Mouse (Mus musculus): ENCODE data around the gene Akirin2.

Gene Akirin2

DNA sequence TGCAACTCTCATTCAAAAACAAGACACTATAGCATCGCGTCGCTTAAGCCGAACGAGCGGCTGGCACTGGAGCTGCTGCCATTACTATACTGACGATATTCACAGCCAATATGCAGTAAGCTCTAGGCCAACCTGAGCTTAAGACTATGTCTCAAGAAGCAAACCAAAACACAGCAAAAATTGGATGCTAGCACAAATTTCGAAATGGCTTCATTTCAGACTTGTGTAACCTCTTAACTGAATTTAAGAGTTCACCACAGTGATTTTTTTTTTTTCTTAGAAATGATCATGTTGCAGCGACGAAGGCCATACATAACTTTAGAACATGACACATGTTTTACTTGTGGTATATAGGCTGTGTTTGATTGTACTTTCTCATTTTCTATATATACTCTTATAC is 55.9 kb downstream of the Akirin2 start:
- Histone ChIP-seq H3K36me3 (ENCODE audit: insufficient read depth, low read length) (peaks cover 79% of the 10 kb centered on the region), H3K4me3 (replicated peaks; ENCODE audit: low read length) (no peak overlapping the region), H3K9me3 (ENCODE audit: low read length) (no peaks in the 10 kb centered on the region), H3K27me3 (ENCODE audit: insufficient read depth, low read length) (no peaks in the 10 kb centered on the region), H3K4me1 (replicated peaks; ENCODE audit: low read depth, low read length) (no peaks in the 10 kb centered on the region)
- no peak for TF ChIP-seq CTCF (conservative IDR thresholded peaks at IDR 0.05; ENCODE audit: low read length)
- TF ChIP-seq POU5F1 (IDR thresholded peaks at IDR 0.05; ENCODE audit: borderline replicate concordance, low read length): no peak
- TF ChIP-seq NANOG (IDR thresholded peaks at IDR 0.05; ENCODE audit: borderline replicate concordance, low read length): no peak

DNA sequence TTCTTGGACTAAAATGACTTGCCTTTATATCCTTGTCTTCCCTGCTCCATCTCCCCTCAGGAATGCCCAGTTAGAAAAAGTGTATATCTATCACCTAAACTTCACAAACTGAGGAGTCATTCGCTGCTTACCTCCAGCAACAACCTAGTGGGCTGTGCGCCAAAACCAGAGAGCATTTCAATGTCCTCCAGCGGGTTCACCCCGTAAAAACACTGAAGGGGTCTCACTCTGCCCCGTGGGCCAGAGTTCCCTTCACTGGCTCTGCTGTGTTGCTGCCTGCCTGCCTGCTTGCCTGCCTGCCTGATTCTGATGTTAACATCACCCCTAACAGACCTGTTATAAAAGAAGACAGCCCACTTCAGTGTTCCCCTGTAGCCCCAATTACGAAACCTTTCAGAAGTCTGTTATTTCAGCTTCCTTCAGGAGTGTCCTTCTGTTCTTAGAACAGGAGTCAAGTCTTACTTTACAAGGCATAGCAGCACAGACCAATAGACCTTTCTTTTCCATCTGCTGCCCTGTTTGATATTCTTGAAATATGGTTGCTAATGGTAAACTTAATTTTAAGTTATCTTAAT is 62.9 kb downstream of the Akirin2 start:
- H3K36me3 ChIP-seq (ENCODE audit: insufficient read depth, low read length): peaks cover 39% of the 10 kb centered on the region
- H3K4me1 ChIP-seq (replicated peaks; ENCODE audit: low read depth, low read length): peaks cover 34% of the 10 kb centered on the region
- H3K9me3 ChIP-seq (ENCODE audit: low read length): no peaks in the 10 kb centered on the region
- TF ChIP-seq CTCF (conservative IDR thresholded peaks at IDR 0.05; ENCODE audit: low read length): no peak
- TF ChIP-seq NANOG (IDR thresholded peaks at IDR 0.05; ENCODE audit: borderline replicate concordance, low read length): no peak
- no peak for TF ChIP-seq POU5F1 (IDR thresholded peaks at IDR 0.05; ENCODE audit: borderline replicate concordance, low read length)
- no peaks in the 10 kb centered on the region for H3K27me3 ChIP-seq (ENCODE audit: insufficient read depth, low read length)
- peak overlapping the region; percentile 95 for H3K4me3 ChIP-seq (replicated peaks; ENCODE audit: low read length)

DNA sequence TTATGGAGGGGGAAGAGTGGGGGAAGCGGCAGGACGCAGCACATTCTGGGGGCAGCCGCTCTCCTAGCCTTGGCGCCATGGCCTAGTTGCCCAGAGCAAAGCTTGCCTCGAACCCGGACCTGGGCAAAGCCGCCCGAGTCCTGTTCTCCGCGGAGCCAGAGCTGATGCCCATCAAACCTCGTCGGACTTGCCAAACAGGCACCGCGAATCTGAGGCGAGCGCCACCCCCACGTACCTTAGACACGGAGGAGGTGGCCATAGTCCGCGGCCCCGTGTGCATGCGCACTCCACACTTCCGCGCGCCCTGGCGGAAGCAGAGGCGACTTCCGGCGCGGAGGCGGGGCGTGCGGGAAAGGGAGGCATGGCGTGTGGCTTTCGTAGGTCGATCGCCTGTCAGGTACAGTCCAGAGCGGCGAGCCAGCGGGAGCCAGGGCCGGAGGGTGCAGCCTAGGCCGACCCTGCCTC is 63.9 kb downstream of the Akirin2 start, which contains the start of the genes Orc3 and Rars2:
TSS of gene Orc3 (minus strand) at position 315 of the 465 bp plus-strand sequence.
TSS of gene Rars2 (plus strand) at position 328 of the 465 bp plus-strand sequence.
- no peaks in the 10 kb centered on the region for H3K9me3 ChIP-seq (ENCODE audit: low read length)
- H3K4me3 ChIP-seq (replicated peaks; ENCODE audit: low read length): peak within 1 kb of the TSS; percentile 95
- H3K36me3 ChIP-seq (ENCODE audit: insufficient read depth, low read length): peaks cover 34% of the 10 kb centered on the region
- H3K27me3 ChIP-seq (ENCODE audit: insufficient read depth, low read length): no peaks in the 10 kb centered on the region
- H3K4me1 ChIP-seq (replicated peaks; ENCODE audit: low read depth, low read length): peaks cover 34% of the 10 kb centered on the region
- TF ChIP-seq POU5F1 (IDR thresholded peaks at IDR 0.05; ENCODE audit: borderline replicate concordance, low read length) (no peak), CTCF (conservative IDR thresholded peaks at IDR 0.05; ENCODE audit: low read length) (no peak), NANOG (IDR thresholded peaks at IDR 0.05; ENCODE audit: borderline replicate concordance, low read length) (no peak)

DNA sequence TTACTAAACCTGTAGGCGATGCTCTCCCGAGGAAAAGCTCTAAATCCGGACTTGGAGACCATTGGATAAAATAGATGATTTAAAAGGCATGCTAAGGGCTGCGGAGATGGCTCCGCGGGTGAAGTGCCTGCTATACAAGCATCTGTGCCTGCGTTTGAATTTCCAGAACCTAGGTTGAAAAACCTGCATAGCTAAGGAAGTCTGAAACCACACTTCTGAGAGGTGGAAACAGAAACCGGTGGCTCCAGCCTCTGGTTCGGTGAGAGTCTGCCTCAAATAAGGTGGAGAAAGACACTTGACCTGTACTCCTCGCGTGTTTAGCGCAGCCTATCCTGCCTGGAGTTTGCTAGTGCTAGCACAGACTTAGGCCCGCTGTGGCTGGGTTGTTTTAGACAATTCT is 64.6 kb downstream of the Akirin2 start:
- Histone ChIP-seq H3K4me3 (replicated peaks; ENCODE audit: low read length) (peak overlapping the region; percentile 95), H3K36me3 (ENCODE audit: insufficient read depth, low read length) (peaks cover 34% of the 10 kb centered on the region), H3K9me3 (ENCODE audit: low read length) (no peaks in the 10 kb centered on the region), H3K4me1 (replicated peaks; ENCODE audit: low read depth, low read length) (peaks cover 34% of the 10 kb centered on the region), H3K27me3 (ENCODE audit: insufficient read depth, low read length) (no peaks in the 10 kb centered on the region)
- TF ChIP-seq NANOG (IDR thresholded peaks at IDR 0.05; ENCODE audit: borderline replicate concordance, low read length) (no peak), POU5F1 (IDR thresholded peaks at IDR 0.05; ENCODE audit: borderline replicate concordance, low read length) (no peak), CTCF (conservative IDR thresholded peaks at IDR 0.05; ENCODE audit: low read length) (no peak)

DNA sequence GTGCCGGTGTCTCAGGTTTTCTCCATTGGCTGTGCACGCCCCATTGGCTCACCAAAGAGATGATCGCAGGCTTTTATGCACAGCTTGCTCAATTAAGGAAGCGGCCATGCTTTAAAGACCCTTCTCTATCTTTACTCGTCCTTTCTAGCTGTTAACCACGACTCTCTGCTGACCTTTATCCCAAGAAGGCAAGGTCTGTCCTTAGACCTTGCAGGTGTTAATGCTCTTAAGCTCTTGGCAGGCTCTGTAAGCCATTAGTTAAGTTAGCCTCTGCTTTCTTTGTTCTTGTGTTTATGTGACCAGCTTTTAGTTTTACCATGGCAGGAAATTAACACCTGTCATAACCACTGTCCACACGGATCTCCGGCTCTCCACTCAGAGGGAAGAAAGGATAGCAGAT is 65.4 kb downstream of the Akirin2 start:
- no peaks in the 10 kb centered on the region for H3K9me3 ChIP-seq (ENCODE audit: low read length)
- peaks cover 34% of the 10 kb centered on the region for H3K4me1 ChIP-seq (replicated peaks; ENCODE audit: low read depth, low read length)
- H3K27me3 ChIP-seq (ENCODE audit: insufficient read depth, low read length): no peaks in the 10 kb centered on the region
- H3K4me3 ChIP-seq (replicated peaks; ENCODE audit: low read length): peak overlapping the region; percentile 95
- TF ChIP-seq POU5F1 (IDR thresholded peaks at IDR 0.05; ENCODE audit: borderline replicate concordance, low read length) (no peak), NANOG (IDR thresholded peaks at IDR 0.05; ENCODE audit: borderline replicate concordance, low read length) (no peak), CTCF (conservative IDR thresholded peaks at IDR 0.05; ENCODE audit: low read length) (no peak)
- peaks cover 39% of the 10 kb centered on the region for H3K36me3 ChIP-seq (ENCODE audit: insufficient read depth, low read length)
